Mouse (Mus musculus) spleen, adult 2 months (tissue): ENCODE data around the gene Ppip5k2.

Source experiments
- CTCF ChIP-seq: fragments of 200-500 bp; IDR thresholded peaks from 2 replicates; pipeline ENCODE4 v1.5.1; 2011; ENCODE audit warnings: mild to moderate bottlenecking, inconsistent platforms; ENCODE audit not compliant: insufficient read depth, insufficient read length, insufficient replicate concordance; ENCODE audit errors: extremely low read depth
- POLR2A ChIP-seq: fragments of 200-500 bp; IDR thresholded peaks from 2 replicates; pipeline ENCODE4 v1.6.1; 2011; ENCODE audit warnings: low read depth, low read length, inconsistent platforms

DNA sequence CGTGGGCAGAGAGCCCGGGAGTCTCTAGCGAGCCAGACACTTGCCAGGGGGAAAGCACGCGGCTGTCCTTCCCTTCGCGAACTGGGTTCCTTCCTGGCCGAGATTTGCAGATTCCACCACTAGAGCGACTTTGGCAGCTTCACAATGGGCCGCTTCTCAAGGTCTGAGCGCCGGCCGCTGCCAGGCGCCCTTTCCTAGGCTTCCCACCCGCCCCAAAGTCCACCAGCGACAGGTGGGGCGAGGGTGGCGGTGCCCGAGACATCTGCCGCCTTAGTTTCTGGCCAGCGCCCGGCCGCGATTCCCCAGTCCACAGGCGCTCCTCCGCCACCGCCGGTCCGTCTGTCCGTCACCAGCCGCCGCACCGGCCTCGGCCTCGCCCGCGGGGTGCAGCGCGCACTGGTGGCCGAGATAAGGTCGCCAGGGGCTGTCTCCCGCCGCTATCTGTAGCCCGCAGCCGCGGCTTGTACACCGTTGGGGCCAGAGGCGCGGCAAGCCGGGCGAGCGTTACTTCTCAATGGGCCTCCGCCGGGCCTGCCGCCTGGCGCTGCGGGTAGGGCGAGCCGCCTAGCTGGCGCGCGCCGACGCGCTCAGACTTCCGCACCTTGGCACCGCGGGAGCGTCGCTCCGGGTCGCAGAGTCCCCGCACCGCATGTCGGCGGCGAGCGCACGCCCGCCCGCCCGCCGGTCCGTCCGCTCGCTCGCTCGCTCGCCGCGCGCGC is 109.4 kb downstream of the Ppip5k2 start:
- TF ChIP-seq CTCF (no peak), POLR2A (no peak)
